Mouse (Mus musculus) ES-E14 (cell line): ENCODE data around the gene Asb6. TPM values are rescaled to one million over a fixed set of nuclear protein-coding genes. Genes with fewer than 3 reads are reported as not detected.

ENCODE experiments used
- DNase-seq: peaks from one replicate; pipeline ENCODE4 v3.0.0-alpha.2; 2013; ENCODE audit warnings: low read depth, low spot score
- H3K27ac ChIP-seq: 2 replicates; pipeline ENCODE4 v1.5.1; 2012; ENCODE audit warnings: low read depth, mild to moderate bottlenecking, low read length, moderate library complexity, mixed read lengths; ENCODE audit not compliant: poor library complexity, insufficient read depth, severe bottlenecking
- H3K36me3 ChIP-seq: 2 replicates; pipeline ENCODE4 v1.6.1; 2012; ENCODE audit warnings: mild to moderate bottlenecking, low read length, moderate library complexity, mixed read lengths; ENCODE audit not compliant: control insufficient read depth, poor library complexity, insufficient read depth, severe bottlenecking
- H3K4me1 ChIP-seq, 2 experiments: fragments of 150-350 bp in 1 of 2; sonication (generic) in 1 of 2; 2 replicates each; pipeline ENCODE4 v1.6.1; 2012; ENCODE audit warnings: low read length in 2 of 2, mild to moderate bottlenecking in 1 of 2, mixed read lengths in 1 of 2; ENCODE audit not compliant: control insufficient read depth in 2 of 2, insufficient read depth in 2 of 2, poor library complexity in 1 of 2
- H3K4me3 ChIP-seq, 2 experiments: fragments of 150-350 bp in 1 of 2; sonication (generic) in 1 of 2; 2 replicates each; pipeline ENCODE4 v1.5.1; 2012; ENCODE audit warnings: low read length in 2 of 2, low read depth in 1 of 2, mild to moderate bottlenecking in 1 of 2, mixed read lengths in 1 of 2; ENCODE audit not compliant: insufficient read depth in 1 of 2, poor library complexity in 1 of 2, severe bottlenecking in 1 of 2
- H3K9ac ChIP-seq: 2 replicates; pipeline ENCODE4 v1.6.1; 2012; ENCODE audit warnings: low read depth, mild to moderate bottlenecking, low read length, mixed read lengths; ENCODE audit not compliant: poor library complexity, insufficient read depth, severe bottlenecking
- H3K9me3 ChIP-seq: fragments of 150-350 bp; sonication (generic); 2 replicates; pipeline ENCODE4 v1.6.1; 2012; ENCODE audit warnings: low read depth, mild to moderate bottlenecking, low read length; ENCODE audit not compliant: control insufficient read depth, insufficient read depth
- CHD2 ChIP-seq: IDR thresholded peaks from 2 replicates; pipeline ENCODE4 v1.6.1; 2014; ENCODE audit warnings: mild to moderate bottlenecking, low read depth, low read length, inconsistent platforms
- HCFC1 ChIP-seq: IDR thresholded peaks from 2 replicates; pipeline ENCODE4 v1.6.1; 2012; ENCODE audit warnings: low read length, inconsistent platforms, borderline replicate concordance; ENCODE audit not compliant: insufficient read depth
- MAFK ChIP-seq: IDR thresholded peaks from 2 replicates; pipeline ENCODE4 v1.6.1; 2014; ENCODE audit warnings: mild to moderate bottlenecking, low read depth, low read length, inconsistent platforms; ENCODE audit not compliant: insufficient read depth
- ZC3H11A ChIP-seq: IDR thresholded peaks from 2 replicates; pipeline ENCODE4 v1.6.1; 2012; ENCODE audit warnings: low read depth, mild to moderate bottlenecking, inconsistent platforms, low read length, borderline replicate concordance
- ZNF384 ChIP-seq: IDR thresholded peaks from 2 replicates; pipeline ENCODE4 v1.6.1; 2012; ENCODE audit warnings: low read depth, low read length, inconsistent platforms
- in situ Hi-C, 2 experiments: fragments of 600-800 bp; cut with MboI; formaldehyde crosslinking; loops; one replicate each; pipeline ENCODE4 v1.15.1; 2025; ENCODE audit warnings: low sequenced_read_pairs in 2 of 2, inconsistent platforms in 1 of 2; ENCODE audit not compliant: unreplicated experiment in 2 of 2
- total RNA-seq: library from RNA; depleted of rRNA; stranded (reverse); fragments of 300-350 nt; gene quantifications from 2 replicates; pipeline ENCODE4 v1.2.3, GENCODE M21; 2012

Asb6 gene
- total RNA-seq, 1 experiment, result 73.6 TPM

DNA sequence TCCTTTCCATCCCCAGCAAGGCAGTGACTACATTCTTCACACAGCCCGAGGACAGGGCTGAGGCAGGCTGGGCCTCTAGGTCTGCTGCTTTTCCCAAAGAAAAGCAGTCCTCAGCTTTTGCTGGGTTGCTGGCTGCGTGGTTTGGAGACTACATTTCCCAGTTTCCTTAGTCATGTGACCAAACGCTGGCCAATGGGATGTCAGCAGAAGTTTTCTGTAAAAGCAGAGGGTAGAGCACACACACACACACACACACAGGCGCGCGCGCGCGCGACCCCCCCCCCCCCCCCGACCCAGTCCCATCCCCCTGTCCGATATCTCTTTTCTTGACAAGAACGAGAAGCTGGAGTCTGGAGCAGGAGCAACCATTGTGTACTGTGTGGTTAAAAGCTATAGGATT is 46.8 kb downstream of the Asb6 start:
- H3K9me3 ChIP-seq, result no peaks in the 10 kb centered on the region
- DNase-seq, result no peak
- peaks cover 5 to 27% of the 10 kb centered on the region in 2 experiments; a peak in 3 of 4 replicates for H3K4me1 ChIP-seq
- peak overlapping the region; percentile 6; the same call in 1 of the 2 replicates for H3K9ac ChIP-seq
- no peak overlapping the region for H3K4me3 ChIP-seq
- no peak overlapping the region for H3K27ac ChIP-seq
- no peak for TF ChIP-seq ZC3H11A
- TF ChIP-seq HCFC1, result peak; percentile 76; the same call in 1 of the 2 replicates
- in situ Hi-C loops, result loop anchor here (25.0 kb wide), 1 partner anchor 321 kb away; the partner anchor contains the start of gene Ier5l (in 2 of the 2)
- H3K36me3 ChIP-seq, result no peaks in the 10 kb centered on the region

DNA sequence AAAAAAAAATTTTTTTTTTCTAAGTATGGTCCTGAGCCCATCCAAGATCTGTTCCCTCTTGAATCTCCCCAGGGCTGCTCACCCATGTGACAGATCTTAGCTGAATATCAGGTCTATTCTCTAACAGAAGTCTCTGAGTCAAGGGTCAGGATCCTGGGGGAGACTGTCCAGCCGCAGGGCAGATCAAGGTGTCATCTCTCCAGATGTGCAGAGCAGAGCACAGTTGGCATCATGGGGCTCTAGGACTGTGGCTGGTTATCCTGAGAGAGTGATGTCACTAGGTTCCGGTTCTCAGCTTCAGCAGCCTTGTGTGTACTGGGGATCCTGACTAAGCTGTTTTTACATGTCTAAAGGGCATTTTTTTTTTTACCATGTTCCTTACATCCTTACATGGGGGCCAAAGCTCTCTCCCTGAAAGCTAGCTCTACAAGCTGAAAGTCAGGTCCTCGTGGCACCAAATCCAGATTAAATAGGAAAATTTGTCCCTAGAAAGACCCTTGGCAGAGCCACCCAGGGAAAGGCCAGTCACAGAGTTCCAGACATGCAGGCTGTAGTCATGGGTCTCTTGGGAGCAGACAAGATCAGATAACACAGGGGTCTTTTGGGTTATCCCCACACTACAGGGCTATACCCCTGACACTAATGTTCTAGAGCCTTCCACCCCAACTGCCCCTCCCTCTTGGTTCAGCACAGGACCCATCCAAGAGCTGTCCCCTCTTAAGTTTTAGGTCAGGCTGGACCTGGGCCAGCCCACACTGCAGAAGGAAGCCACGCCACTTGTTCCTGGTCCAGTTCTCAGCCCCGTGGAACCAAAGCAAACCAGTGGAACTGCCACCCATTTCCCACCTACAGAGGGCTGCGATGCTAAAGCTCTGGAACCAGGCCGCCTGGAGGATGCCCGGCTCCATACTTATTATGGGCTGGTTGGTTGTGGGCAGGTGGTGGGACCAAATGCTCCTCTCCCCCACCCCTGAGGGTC is 47.5 kb downstream of the Asb6 start:
- no peaks in the 10 kb centered on the region for H3K9me3 ChIP-seq
- H3K4me1 ChIP-seq, result peaks cover 6 to 34% of the 10 kb centered on the region in 2 experiments; a peak in 3 of 4 replicates
- H3K4me3 ChIP-seq, result no peak overlapping the region
- DNase-seq, result no peak
- peak overlapping the region; percentile 6; the same call in 1 of the 2 replicates for H3K9ac ChIP-seq
- H3K27ac ChIP-seq, result no peak overlapping the region
- TF ChIP-seq ZC3H11A (no peak), CHD2 (no peak), MAFK (no peak), HCFC1 (no peak), ZNF384 (no peak)
- no peaks in the 10 kb centered on the region for H3K36me3 ChIP-seq
- in situ Hi-C loops, result loop anchor here (25.0 kb wide), 1 partner anchor 320 kb away; the partner anchor contains the start of gene Ier5l (in 2 of the 2)

DNA sequence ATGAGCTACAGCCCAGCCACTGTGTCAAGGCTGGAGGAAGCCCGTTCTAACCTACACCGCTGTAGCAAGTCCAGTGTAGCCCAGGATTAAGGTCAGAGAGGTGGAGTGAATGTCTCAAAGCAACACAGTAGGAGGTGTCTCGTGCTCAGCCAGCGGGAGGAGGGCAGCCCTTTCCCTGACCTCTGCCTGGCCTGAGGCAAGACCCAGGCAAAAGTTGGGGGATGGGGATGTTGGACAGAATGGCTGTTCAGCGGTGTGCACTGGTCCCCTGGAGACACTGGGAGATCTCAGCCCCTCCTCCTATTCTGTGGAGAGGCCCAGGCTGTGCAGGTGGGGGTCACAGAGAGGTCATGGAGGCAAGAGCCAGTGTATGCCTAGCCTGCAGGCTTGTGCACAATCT is 50.9 kb downstream of the Asb6 start:
- TF ChIP-seq HCFC1 (peak; percentile 33; the same call in 1 of the 2 replicates), ZC3H11A (no peak), CHD2 (peak; percentile 77)
- DNase-seq, result peak; percentile 98
- Histone ChIP-seq H3K4me3 (no peak overlapping the region), H3K9ac (no peak overlapping the region), H3K36me3 (no peaks in the 10 kb centered on the region), H3K9me3 (no peaks in the 10 kb centered on the region), H3K4me1 (peaks cover 6 to 39% of the 10 kb centered on the region in 2 experiments; a peak in 3 of 4 replicates), H3K27ac (peak overlapping the region; percentile 49; the same call in 1 of the 2 replicates)
- in situ Hi-C loops, result loop anchor here (25.0 kb wide), 1 partner anchor 317 kb away; the partner anchor contains the start of gene Ier5l (in 2 of the 2)

DNA sequence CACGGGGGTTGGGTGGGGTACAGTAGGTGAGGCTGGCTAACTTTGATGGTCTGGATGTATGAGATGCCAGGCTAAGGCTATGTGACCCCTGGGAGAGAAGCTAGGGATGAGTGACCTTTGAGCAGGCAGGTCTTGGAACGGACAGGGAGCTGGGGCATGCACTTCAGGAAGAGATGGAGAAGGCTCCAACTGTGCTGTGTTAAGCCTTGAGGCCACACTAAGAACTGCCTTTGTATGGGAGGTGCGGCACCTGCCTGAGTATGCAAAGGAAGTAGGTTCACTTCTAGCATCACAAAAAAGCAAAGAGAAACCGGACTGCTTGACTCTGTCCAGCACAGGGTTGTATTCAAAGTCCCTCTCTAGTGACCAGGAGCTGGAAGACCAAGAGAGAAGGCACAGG is 51.9 kb downstream of the Asb6 start:
- Histone ChIP-seq H3K4me3 (no peak overlapping the region), H3K4me1 (peaks cover 6 to 34% of the 10 kb centered on the region in 2 experiments; a peak in 3 of 4 replicates), H3K9me3 (no peaks in the 10 kb centered on the region), H3K27ac (peak overlapping the region; percentile 49; the same call in 1 of the 2 replicates), H3K36me3 (no peaks in the 10 kb centered on the region), H3K9ac (no peak overlapping the region; the same call in 1 of the 2 replicates)
- TF ChIP-seq CHD2 (no peak), MAFK (no peak), ZC3H11A (no peak), ZNF384 (no peak), HCFC1 (no peak)
- in situ Hi-C loops, result loop anchor here (25.0 kb wide), 1 partner anchor 316 kb away; the partner anchor contains the start of gene Ier5l (in 2 of the 2)
- no peak for DNase-seq
